Mouse (Mus musculus): ENCODE measurements around the gene Zfyve21.

Zfyve21 gene

GRCm38 (mm10) chr12:111800459-111801183 lies 13.3 kb upstream of the Zfyve21 start:
- DNase-seq, result no peak

GRCm38 (mm10) chr12:111803538-111803937 lies 10.4 kb upstream of the Zfyve21 start:
- DNase-seq, result no peak

GRCm38 (mm10) chr12:111808775-111809174 lies 5.2 kb upstream of the Zfyve21 start:
- no peak for DNase-seq

- DNase-seq, result peak; percentile 63 to 73
Observed at GRCm38 (mm10) chr12:111809762-111810161, 4.2 kb upstream of the Zfyve21 start.

GRCm38 (mm10) chr12:111812075-111812474 lies 1.9 kb upstream of the Zfyve21 start:
- DNase-seq, result no peak

- no peak for DNase-seq
Observed at GRCm38 (mm10) chr12:111812611-111813010, 1.4 kb upstream of the Zfyve21 start.

- DNase-seq, result peak in 1 of 2 experiments; percentile 32
Observed at GRCm38 (mm10) chr12:111813111-111813765, 732 bp upstream of the Zfyve21 start.

GRCm38 (mm10) chr12:111814769-111815762 lies 1.1 kb downstream of the Zfyve21 start:
- no peak for DNase-seq

GRCm38 (mm10) chr12:111816528-111816927 lies 2.6 kb downstream of the Zfyve21 start:
- no peak for DNase-seq

GRCm38 (mm10) chr12:111816967-111817366 lies 3.0 kb downstream of the Zfyve21 start:
- DNase-seq, result no peak

- no peak for DNase-seq
Observed at GRCm38 (mm10) chr12:111817991-111818390, 4.0 kb downstream of the Zfyve21 start.

GRCm38 (mm10) chr12:111819936-111820335 lies 6.0 kb downstream of the Zfyve21 start:
- no peak for DNase-seq

- no peak for DNase-seq
Observed at GRCm38 (mm10) chr12:111820708-111821107, 6.7 kb downstream of the Zfyve21 start.

- no peak for DNase-seq
Observed at GRCm38 (mm10) chr12:111821931-111822330, 8.0 kb downstream of the Zfyve21 start.

- DNase-seq, result no peak
Observed at GRCm38 (mm10) chr12:111827556-111827955, 13.6 kb downstream of the Zfyve21 start.

GRCm38 (mm10) chr12:111829447-111829846 lies 15.5 kb downstream of the Zfyve21 start:
- DNase-seq, result no peak

GRCm38 (mm10) chr12:111829954-111830353 lies 16.0 kb downstream of the Zfyve21 start:
- no peak for DNase-seq

- DNase-seq, result no peak
Observed at GRCm38 (mm10) chr12:111830375-111830774, 16.4 kb downstream of the Zfyve21 start.

- no peak for DNase-seq
Observed at GRCm38 (mm10) chr12:111832643-111833042, 18.7 kb downstream of the Zfyve21 start.

- no peak for DNase-seq
Observed at GRCm38 (mm10) chr12:111833457-111833856, 19.5 kb downstream of the Zfyve21 start.

- no peak for DNase-seq
Observed at GRCm38 (mm10) chr12:111842565-111843433, 28.8 kb downstream of the Zfyve21 start.

GRCm38 (mm10) chr12:111843470-111843869 lies 29.5 kb downstream of the Zfyve21 start:
- DNase-seq, result no peak
